Mouse (Mus musculus): ENCODE results near the gene Dusp12. TPM values are rescaled to one million over a fixed set of nuclear protein-coding genes. Genes with fewer than 3 reads are reported as not detected.

Dusp12 gene
- total RNA-seq, 2 experiments from 2014 or later: 7.5 to 9.7 TPM

DNA sequence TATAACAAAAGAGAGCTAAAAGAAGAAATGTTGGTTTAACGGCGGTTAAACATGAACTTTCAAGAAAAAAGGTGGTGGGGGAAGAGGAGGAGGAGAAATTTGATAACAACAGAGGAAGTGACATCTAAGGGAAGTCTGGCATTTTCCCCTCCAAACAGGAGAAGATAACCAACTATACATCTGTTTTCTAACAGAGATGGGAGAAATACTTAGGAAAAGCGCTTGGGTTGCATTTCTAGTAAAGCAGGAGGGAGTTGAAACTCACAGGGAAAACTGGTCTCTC, 23.0 kb downstream of the Dusp12 start:
- DNase-seq: no peak

DNA sequence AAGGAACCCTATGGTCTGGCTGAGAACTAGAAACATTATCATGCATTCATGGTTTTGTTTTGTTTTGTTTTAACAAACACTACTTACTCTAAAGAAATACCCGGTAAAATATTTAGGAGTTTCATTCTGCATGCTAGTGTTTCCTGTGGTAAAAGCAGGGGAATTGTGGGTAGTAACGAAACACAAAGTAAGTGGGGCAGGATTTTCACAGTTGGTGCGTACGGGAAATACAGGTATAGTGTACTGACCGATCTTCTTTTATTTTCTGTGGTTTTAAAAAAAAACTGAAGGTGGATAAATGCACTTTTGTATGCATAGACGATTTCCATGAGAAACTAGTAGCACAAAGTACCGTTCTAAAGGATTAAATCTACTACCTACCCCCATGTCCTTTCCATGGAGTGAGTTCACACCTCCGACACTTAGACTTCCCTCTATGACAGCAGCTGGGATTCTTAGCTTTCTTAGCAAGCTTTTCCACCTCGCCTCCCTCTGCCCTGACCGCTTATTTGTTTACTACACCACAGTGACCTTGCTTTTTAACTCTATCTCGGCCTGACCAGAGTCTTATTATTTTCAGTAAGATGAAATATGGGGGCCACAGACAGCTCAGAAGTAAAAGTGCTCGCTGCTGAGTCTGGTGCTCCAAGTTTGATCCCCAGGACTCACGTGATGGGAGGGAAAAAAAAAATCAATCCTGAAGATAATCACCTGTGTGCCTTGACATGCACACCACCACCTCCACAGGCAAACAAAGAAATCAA, 23.5 kb downstream of the Dusp12 start:
- DNase-seq: no peak

DNA sequence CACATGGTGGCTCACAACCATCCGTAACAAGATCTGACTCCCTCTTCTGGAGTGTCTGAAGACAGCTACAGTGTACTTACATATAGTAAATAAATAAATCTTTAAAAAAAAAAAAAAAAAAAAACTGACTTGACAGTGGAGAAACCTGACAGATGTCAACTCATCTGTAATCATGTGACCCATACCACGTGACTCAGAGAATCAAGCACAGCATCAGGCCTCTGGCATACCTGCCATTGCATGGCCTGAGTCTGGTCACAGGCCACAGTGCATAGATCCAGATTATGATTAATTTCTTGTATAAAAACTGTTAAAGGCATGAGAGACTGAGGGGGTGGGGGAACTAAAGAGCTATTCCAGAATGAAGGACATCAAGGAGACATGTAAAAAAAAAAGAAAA, 26.5 kb downstream of the Dusp12 start:
- DNase-seq: no peak

DNA sequence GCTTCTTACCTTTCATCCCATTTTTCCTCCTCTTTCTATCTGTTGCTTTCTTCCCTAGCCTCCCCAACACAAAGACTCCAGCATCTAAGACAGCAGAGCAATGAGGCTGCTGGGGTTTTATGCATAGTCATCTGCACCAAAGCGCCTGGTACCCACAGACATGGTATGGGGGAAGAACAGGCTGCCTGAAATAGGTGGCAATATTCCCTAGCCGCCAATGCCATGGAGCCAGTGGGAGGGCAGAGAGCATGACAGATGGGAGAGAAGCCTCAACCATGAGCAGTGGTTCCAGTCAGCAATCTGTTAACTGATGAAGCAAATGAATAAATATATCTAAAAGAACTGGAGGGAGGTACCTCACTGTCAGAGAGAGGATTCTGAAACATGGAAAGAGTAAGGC, 28.0 kb downstream of the Dusp12 start:
- DNase-seq: no peak

DNA sequence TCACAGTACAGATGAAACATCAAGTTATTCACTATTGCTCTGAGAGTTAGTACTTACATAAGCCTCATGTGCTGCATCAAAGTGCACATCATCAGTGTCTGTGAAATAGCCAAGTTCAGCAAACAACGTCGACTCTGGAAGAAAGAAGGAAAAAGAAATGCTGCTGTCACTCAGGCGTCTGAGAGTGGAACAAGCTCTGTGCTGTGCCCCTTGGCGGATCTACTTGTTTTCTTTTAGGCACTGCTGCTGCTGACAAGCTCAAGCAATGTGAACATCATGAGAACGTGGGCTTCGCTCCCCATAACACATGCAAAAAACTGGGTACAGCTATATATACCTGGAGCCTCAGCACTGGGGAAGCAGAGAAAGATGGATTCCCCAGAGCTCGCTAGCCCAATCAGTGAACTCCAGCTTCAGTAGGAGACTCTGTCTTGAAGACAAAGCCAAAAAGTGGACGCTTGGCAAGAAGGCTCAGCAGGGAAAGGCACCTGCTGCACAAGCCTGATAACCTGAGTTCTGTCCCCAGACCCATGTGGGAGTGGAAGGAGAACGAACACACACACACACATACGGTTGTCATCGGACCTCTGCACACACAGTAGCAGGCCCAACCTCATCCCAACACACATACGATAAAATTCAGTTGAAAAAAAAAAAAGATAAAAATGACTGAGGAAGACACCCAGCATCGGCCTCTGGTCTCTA, 30.1 kb downstream of the Dusp12 start:
- no peak for DNase-seq

DNA sequence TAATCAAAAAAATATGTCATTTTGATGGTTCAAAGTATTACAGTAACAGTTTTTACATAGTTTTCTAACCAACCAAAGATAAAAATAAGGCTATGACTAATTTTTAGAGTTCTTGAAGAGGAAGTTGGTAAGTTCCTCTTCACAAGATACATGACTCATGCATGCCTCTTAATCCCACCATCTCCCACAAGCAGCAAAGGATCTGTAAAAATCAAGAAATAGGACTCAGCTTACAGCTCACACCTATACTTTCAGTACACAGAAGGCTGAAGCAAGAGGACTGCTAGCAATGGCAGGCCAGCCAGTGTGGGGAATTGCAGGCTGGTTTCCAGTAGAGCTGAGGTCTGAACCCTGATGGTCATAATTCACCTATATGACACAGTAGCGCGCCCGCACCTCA, 31.7 kb downstream of the Dusp12 start:
- DNase-seq: no peak

DNA sequence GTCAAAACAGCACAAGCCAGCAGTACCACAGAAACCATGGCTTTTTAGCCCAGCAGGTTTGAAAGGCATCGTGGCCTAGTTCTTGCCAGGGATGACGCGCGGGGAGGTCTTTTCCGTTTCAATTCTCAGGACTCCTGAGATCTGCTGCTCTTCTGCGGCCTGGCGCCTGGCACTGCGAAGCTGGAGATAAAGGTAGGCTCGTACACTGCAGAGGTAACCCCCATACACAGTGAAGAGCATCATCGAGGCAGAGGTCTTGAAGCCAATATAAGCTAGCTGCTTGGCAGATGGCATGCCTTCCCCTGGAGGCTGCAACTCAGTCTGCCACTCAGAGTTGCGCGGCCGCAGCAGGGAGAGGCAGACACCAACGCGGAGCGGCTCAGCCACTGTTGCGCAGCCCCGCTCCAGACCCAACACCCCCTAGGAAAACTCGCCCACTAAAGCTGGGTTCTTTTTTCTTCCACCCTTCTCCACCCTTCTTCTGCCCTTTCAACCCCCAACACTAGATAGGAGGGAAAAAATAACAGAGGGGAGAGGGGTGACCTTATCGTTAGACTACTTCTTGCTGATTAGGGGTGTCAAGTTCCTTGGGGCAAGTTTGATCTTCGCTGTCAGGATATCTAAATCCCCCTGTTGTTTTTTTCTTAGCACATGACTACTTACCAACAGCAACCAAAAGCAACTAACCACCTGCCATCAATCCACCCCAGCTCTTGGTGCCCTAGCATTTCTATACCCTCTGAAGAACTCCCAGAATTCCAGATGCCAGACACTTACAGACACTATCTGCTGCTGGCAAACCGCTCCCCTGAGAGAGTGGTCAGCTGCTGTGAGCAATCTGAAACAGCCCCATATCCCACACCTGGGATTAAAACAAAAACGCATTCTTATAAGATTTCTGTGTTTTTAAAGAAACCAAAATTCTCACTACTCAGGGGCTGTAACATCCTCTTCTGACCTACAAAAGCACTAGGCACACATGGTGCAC, 34.4 kb downstream of the Dusp12 start:
- no peak for DNase-seq

DNA sequence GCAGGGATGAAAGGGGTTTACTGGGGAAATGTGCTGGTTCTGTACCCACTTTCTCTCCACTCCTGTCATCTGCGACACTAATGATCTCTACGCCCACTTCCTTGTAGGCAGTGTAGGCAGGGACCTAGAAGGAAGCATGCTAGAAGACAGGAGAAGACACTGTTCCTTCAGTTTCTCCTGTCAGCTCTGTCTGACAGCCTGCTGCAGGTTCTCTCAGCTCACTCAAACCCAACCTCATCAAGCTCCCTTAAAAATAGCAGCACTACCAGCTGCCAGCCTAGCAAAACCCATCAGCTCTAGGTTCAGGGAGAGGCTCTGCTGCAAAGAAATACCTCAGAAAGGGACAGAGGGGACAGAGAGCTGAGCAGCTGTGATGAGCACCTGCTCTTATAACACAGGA, 35.3 kb downstream of the Dusp12 start:
- DNase-seq: no peak

DNA sequence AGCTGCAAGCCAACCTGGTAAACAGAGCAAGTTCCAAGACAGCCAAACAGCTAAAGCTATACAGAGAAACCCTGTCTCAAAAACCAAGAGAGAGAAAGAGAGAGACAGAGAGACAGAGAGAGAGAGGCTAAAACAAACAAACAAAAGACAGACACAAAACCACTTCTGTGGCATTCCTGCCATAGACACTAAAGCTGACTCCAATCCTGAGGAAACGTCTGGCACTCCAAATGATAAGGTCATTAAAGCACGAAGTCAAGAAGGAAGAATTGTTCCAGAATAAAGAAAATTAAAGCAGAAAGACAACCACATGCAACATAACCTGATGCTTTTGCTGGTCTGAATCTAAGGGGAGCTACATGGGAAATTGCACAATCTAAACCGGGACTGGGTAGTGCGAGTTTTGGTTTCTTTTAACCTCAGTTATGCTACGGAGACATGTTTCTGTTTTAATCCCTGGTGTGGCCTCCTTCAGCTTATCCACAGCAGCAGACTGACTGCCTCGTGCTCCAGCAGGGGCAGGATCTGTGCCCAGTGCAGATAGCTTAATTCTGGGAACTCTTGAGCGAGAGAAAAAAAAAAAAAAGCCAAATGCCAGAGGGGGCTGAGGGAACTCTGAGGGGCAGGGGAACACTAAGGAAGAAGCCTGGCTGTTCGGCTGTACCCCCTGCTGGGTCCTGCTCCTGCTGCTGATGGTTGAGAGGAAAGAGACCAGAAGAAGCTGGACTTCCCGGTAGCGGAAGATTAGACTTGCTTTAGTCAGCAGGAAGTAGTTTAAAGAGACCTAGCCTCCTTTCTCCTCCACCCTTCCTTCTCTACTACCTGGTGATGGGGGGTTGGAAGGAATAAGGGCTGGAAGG, 39.7 kb downstream of the Dusp12 start:
- no peak for DNase-seq

DNA sequence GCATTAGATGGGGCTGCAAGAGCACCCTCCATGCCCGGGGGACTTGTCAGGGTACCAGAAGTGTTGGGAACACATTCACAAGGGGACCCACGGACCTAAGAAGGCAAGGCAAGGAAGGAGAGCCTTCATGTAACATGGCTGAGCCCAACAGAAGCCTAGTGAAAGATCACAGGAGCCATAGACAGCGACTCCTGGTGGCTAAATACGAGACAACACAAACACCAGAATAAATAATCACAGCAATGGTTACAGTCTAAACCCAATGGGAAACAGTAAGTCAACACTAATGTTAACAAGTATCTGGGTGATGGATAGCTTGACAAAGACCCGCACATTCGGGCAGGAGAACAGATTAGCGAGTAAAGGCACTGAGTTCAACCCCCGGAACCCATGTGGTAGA, 41.0 kb downstream of the Dusp12 start:
- no peak for DNase-seq

DNA sequence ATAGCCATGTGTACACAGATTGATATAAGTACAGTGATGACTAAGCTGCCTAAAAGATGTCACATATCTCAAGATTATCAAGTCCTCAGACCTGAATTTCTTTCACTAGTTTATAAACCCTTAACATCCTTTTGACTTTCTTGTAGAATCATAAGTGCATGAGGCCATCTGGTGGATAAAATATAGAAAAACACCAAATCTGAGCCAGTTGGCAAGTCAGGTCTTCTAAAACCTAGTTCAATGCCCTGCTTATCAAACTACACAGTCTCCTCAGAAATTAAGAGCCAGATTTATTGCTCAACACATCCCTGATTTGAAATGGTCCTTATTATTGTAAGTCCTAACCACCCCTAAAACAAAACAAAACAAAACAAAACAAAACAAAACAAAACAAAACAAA, 45.7 kb downstream of the Dusp12 start:
- DNase-seq: no peak

DNA sequence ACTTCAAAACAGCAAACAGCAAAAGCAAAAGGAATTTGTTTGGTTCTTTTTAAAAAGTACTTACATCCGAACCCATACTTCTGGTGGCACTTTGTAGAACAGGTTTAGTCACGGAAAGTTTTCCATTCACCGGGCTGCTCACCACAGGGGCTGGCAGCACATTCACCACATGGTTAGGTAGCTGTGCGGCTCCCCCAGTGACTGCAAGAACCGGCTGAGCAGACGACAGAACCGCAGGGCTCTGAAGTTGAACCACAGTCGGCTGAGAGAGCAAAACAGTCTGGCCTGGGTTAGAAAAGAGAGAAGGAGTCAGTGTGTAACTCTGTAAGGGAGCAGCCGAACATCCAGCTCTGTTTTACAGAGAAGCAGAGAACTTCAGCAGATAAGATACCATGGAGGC, 50.6 kb downstream of the Dusp12 start:
- no peak for DNase-seq

DNA sequence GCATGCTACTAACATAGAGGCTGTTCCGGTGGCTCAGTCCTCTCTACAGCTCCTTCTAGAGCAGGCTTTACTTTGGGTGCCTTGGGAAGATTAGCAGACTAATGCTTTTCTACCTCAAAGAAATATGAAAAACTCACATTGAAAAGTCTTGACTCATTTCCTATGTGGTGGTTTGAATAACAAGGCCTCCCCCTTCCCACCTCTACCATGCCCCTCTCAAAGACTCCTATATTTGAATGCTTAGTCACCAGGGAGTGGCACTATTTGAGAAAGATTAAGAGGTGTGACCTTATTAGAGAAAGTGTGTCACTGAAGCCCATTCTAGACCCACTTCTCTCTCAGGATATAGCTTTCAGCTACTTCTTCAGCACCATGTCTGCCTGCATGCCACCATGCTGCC, 55.6 kb downstream of the Dusp12 start:
- no peak for DNase-seq

DNA sequence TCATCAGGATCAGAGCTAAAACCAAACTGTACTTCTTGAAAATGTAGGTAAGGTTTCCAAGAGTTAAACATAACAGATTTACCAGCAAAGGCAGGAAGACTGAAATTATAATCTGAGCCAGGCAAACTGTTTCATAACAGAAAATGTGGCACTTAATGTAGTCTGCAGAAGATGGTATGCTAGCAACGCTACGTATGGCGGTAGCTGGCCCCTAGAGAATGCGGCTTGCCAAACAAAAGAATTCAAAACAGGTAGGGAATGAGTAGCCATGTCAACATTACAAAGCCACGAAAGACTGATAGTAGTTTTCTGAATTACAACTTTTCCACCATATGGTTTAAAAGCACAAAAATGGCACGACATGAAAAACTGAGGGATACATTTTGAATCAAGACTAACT, 56.0 kb downstream of the Dusp12 start:
- DNase-seq: no peak

Other genes with a start within 250 kb of the Dusp12 start
- gene Olfml2b, start 241.0 kb downstream of the Dusp12 start, total RNA-seq (2021): 10 to 100 TPM; 54.3 to 69.6 TPM
- gene Atf6, start 17.8 kb downstream of the Dusp12 start, total RNA-seq (2021): 10 to 100 TPM; 17.2 to 17.5 TPM
- under 1 TPM; 0.45 to 0.80 TPM for gene Gm26620, start 475 bp downstream of the Dusp12 start, total RNA-seq (2021)
- not detected for gene Fcrlb, start 27.4 kb upstream of the Dusp12 start, total RNA-seq (2021)
- gene Fcrla, start 42.0 kb upstream of the Dusp12 start, total RNA-seq (2021): 1 to 10 TPM in 1 of 2 experiments, under 1 TPM in 1; 0.28 to 1.8 TPM
- 1 to 10 TPM; 6.2 to 6.9 TPM for gene Fcgr2b, start 91.0 kb upstream of the Dusp12 start, total RNA-seq (2021)
- gene Fcgr4, start 133.4 kb upstream of the Dusp12 start, total RNA-seq (2021): under 1 TPM; 0.19 to 0.41 TPM
- gene Fcgr3, start 179.4 kb upstream of the Dusp12 start, total RNA-seq (2021): 1 to 10 TPM; 9.3 to 9.4 TPM
- gene Cfap126, start 228.4 kb upstream of the Dusp12 start, total RNA-seq (2021): 1 to 10 TPM; 1.2 to 1.8 TPM

All from gastrocnemius, postnatal 10 days (tissue).